Mouse (Mus musculus): ENCODE measurements around the gene Lpar6. TPM values are rescaled to one million over a fixed set of nuclear protein-coding genes. Genes with fewer than 3 reads are reported as not detected.

Lpar6 gene
- total RNA-seq (2021) = 10 to 100 TPM in 1 of 2 experiments, 1 to 10 TPM in 1; 8.3 to 11.5 TPM
- long read RNA-seq, experiment 1, full-length matches to known transcripts = 38 of 38 reads
- long read RNA-seq, experiment 1, partial matches to known transcripts = 0 of 38 reads
- long read RNA-seq, experiment 1, other reads (novel, unspliced or antisense) = 0 of 38 reads
- long read RNA-seq, experiment 2, full-length matches to known transcripts = 28 of 28 reads
- long read RNA-seq, experiment 2, partial matches to known transcripts = 0 of 28 reads
- long read RNA-seq, experiment 2, other reads (novel, unspliced or antisense) = 0 of 28 reads

GRCm38 (mm10) chr14:73237848-73238321, at the start of gene Lpar6:
Gene Lpar6 (plus strand): TSS chr14:73237895.
- DNase-seq = peak; percentile 84

- DNase-seq = no peak
These were observed 38.6 kb upstream of the Lpar6 start for GRCm38 (mm10) chr14:73199058-73199457.

- DNase-seq = no peak
These were observed 36.2 kb upstream of the Lpar6 start for GRCm38 (mm10) chr14:73201447-73201846.

- no peak for DNase-seq
These were observed 33.7 kb upstream of the Lpar6 start for GRCm38 (mm10) chr14:73204016-73204415.

- peak; percentile 56 for DNase-seq
These were observed 28.4 kb upstream of the Lpar6 start for GRCm38 (mm10) chr14:73209262-73209661.

- DNase-seq = no peak
These were observed 27.5 kb upstream of the Lpar6 start for GRCm38 (mm10) chr14:73210196-73210595.

- DNase-seq = no peak
These were observed 26.2 kb upstream of the Lpar6 start for GRCm38 (mm10) chr14:73211477-73211876.

- no peak for DNase-seq
These were observed 20.6 kb upstream of the Lpar6 start for GRCm38 (mm10) chr14:73217062-73217461.

- no peak for DNase-seq
These were observed 15.3 kb upstream of the Lpar6 start for GRCm38 (mm10) chr14:73222316-73222970.

GRCm38 (mm10) chr14:73226346-73226745, 11.3 kb upstream of the Lpar6 start:
- no peak for DNase-seq

GRCm38 (mm10) chr14:73226849-73227248, 10.8 kb upstream of the Lpar6 start:
- DNase-seq = no peak

GRCm38 (mm10) chr14:73231286-73231982, 6.3 kb upstream of the Lpar6 start:
- DNase-seq = no peak

GRCm38 (mm10) chr14:73234468-73235031, 3.1 kb upstream of the Lpar6 start:
- DNase-seq = no peak

- peak; percentile 63 for DNase-seq
These were observed 979 bp downstream of the Lpar6 start for GRCm38 (mm10) chr14:73238498-73239250.

GRCm38 (mm10) chr14:73239291-73239690, 1.6 kb downstream of the Lpar6 start:
- DNase-seq = peak; percentile 38

GRCm38 (mm10) chr14:73239857-73240256, 2.2 kb downstream of the Lpar6 start:
- DNase-seq = no peak

- DNase-seq = no peak
These were observed 6.4 kb downstream of the Lpar6 start for GRCm38 (mm10) chr14:73244061-73244597.

- no peak for DNase-seq
These were observed 12.4 kb downstream of the Lpar6 start for GRCm38 (mm10) chr14:73250056-73250455.

- no peak for DNase-seq
These were observed 14.6 kb downstream of the Lpar6 start for GRCm38 (mm10) chr14:73252276-73252675.

GRCm38 (mm10) chr14:73253453-73254251, 16.0 kb downstream of the Lpar6 start:
- peak; percentile 20 for DNase-seq

- DNase-seq = no peak
These were observed 16.7 kb downstream of the Lpar6 start for GRCm38 (mm10) chr14:73254412-73254811.

All from adrenal gland, postnatal 10 days (tissue).